Mouse (Mus musculus) heart, embryonic 13.5 days (tissue): ENCODE results near the gene Shcbp1l. TPM values are rescaled to one million over a fixed set of nuclear protein-coding genes. Genes with fewer than 3 reads are reported as not detected.
"Not testable (repeated sequence)": the region's sequence is repeated elsewhere in the genome, so short reads cannot be mapped to it uniquely, and the experiment has no call there.

Experiments
- ATAC-seq: fragments of 200-750 bp; cut with Nextera tagmentation; 2 replicates; pipeline ENCODE4 v1.8.0; 2017; ENCODE audit warnings: moderate TSS enrichment; ENCODE audit not compliant: insufficient number of reproducible peaks, low FRiP score, low TSS enrichment; ENCODE audit errors: extremely low read depth
- H3K27ac ChIP-seq: fragments of 300-500 bp; sonication (generic); replicated peaks from 2 replicates; pipeline ENCODE4 v1.5.1; 2015; ENCODE audit warnings: moderate library complexity, mild to moderate bottlenecking, inconsistent platforms
- H3K27me3 ChIP-seq: fragments of 300-500 bp; sonication (generic); replicated peaks from 2 replicates; pipeline ENCODE4 v1.6.1; 2015; ENCODE audit warnings: mild to moderate bottlenecking, inconsistent platforms
- H3K36me3 ChIP-seq: fragments of 300-500 bp; sonication (generic); 2 replicates; pipeline ENCODE4 v1.6.1; 2015; ENCODE audit warnings: mild to moderate bottlenecking, inconsistent platforms
- H3K4me1 ChIP-seq: fragments of 300-500 bp; sonication (generic); 2 replicates; pipeline ENCODE4 v1.6.1; 2015; ENCODE audit warnings: inconsistent platforms
- H3K4me2 ChIP-seq: fragments of 300-500 bp; sonication (generic); 2 replicates; pipeline ENCODE4 v1.6.1; 2015; ENCODE audit warnings: inconsistent platforms, mild to moderate bottlenecking, moderate library complexity
- H3K4me3 ChIP-seq: fragments of 300-500 bp; sonication (generic); 2 replicates; pipeline ENCODE4 v1.5.1; 2015; ENCODE audit warnings: moderate library complexity, mild to moderate bottlenecking, inconsistent platforms
- H3K9ac ChIP-seq: fragments of 300-500 bp; sonication (generic); 2 replicates; pipeline ENCODE4 v1.6.1; 2015; ENCODE audit warnings: inconsistent platforms, mild to moderate bottlenecking, moderate library complexity
- H3K9me3 ChIP-seq: fragments of 300-500 bp; sonication (generic); 2 replicates; pipeline ENCODE4 v1.6.1; 2016; ENCODE audit warnings: inconsistent platforms
- WGBS: fragments of 180-500 bp; shearing (Covaris S2); methylation state at CpG from one replicate; pipeline ENCODE4 v1.1.7; 2015; ENCODE audit warnings: mixed read lengths; 5-methylcytosine and 5-hydroxymethylcytosine counted together
- polyA plus RNA-seq: library from polyadenylated mRNA; unstranded; fragments of >200 nt; fragmentation: Nextera tagmentation; extraction: Ambion mirVana; gene quantifications from 2 replicates; pipeline ENCODE4 v1.2.1, GENCODE M21; 2015

Shcbp1l gene
- polyA plus RNA-seq, 1 experiment from 2014 or later: 0.31 TPM

GRCm38 (mm10) chr1:153453146-153453642 lies 28.2 kb downstream of the Shcbp1l start:
- WGBS: 82% methylated on average over 3 of the region's 3 CpGs
- ATAC-seq: no peak; the same call in 1 of the 2 replicates
- H3K36me3 ChIP-seq: peaks cover 65% of the 10 kb centered on the region
- no peaks in the 10 kb centered on the region for H3K4me1 ChIP-seq
- no peak overlapping the region for H3K4me3 ChIP-seq
- H3K4me2 ChIP-seq: no peak overlapping the region
- H3K27me3 ChIP-seq: no peaks in the 10 kb centered on the region
- no peaks in the 10 kb centered on the region for H3K9me3 ChIP-seq
- no peak overlapping the region for H3K27ac ChIP-seq
- H3K9ac ChIP-seq: no peak overlapping the region

- H3K4me3 ChIP-seq: no peak overlapping the region
- 84% methylated on average over 5 of the region's 5 CpGs for whole genome bisulfite sequencing
- no peak for ATAC-seq
- H3K9me3 ChIP-seq: no peaks in the 10 kb centered on the region
- peaks cover 82% of the 10 kb centered on the region for H3K36me3 ChIP-seq
- H3K4me1 ChIP-seq: no peaks in the 10 kb centered on the region
- no peak overlapping the region for H3K9ac ChIP-seq
- H3K27ac ChIP-seq: no peak overlapping the region
- no peaks in the 10 kb centered on the region for H3K27me3 ChIP-seq
- H3K4me2 ChIP-seq: no peak overlapping the region
Measured at GRCm38 (mm10) chr1:153456137-153456536, 31.2 kb downstream of the Shcbp1l start.

- Histone ChIP-seq H3K4me3 (no peak overlapping the region), H3K27ac (no peak overlapping the region), H3K36me3 (peaks cover 93% of the 10 kb centered on the region), H3K9ac (no peak overlapping the region), H3K27me3 (no peaks in the 10 kb centered on the region), H3K9me3 (no peaks in the 10 kb centered on the region), H3K4me2 (no peak overlapping the region), H3K4me1 (no peaks in the 10 kb centered on the region)
- no peak for ATAC-seq
- WGBS: 81% methylated on average over 1 of the region's 1 CpGs
Measured at GRCm38 (mm10) chr1:153461796-153462195, 36.8 kb downstream of the Shcbp1l start.

- Histone ChIP-seq H3K4me3 (no peak overlapping the region), H3K9me3 (no peaks in the 10 kb centered on the region), H3K27me3 (no peaks in the 10 kb centered on the region), H3K4me1 (peaks cover 6% of the 10 kb centered on the region), H3K9ac (no peak overlapping the region), H3K4me2 (no peak overlapping the region), H3K36me3 (peaks cover 89% of the 10 kb centered on the region), H3K27ac (no peak overlapping the region)
- WGBS: 95% methylated on average over 1 of the region's 1 CpGs
- ATAC-seq: no peak
Measured at GRCm38 (mm10) chr1:153479296-153479695, 54.3 kb downstream of the Shcbp1l start.

GRCm38 (mm10) chr1:153480386-153481024 lies 55.5 kb downstream of the Shcbp1l start:
- no peak overlapping the region for H3K4me2 ChIP-seq
- no peak overlapping the region for H3K27ac ChIP-seq
- peaks cover 77% of the 10 kb centered on the region for H3K36me3 ChIP-seq
- peaks cover 18% of the 10 kb centered on the region for H3K4me1 ChIP-seq
- no peak for ATAC-seq
- no peak overlapping the region for H3K4me3 ChIP-seq
- H3K9ac ChIP-seq: no peak overlapping the region
- no peaks in the 10 kb centered on the region for H3K9me3 ChIP-seq
- 47% methylated on average over 1 of the region's 1 CpGs for WGBS
- H3K27me3 ChIP-seq: no peaks in the 10 kb centered on the region

GRCm38 (mm10) chr1:153481025-153481412 lies 56.1 kb downstream of the Shcbp1l start:
- Histone ChIP-seq H3K36me3 (peaks cover 72% of the 10 kb centered on the region), H3K27ac (no peak overlapping the region), H3K4me3 (no peak overlapping the region), H3K27me3 (no peaks in the 10 kb centered on the region), H3K9ac (no peak overlapping the region), H3K4me2 (no peak overlapping the region), H3K9me3 (no peaks in the 10 kb centered on the region), H3K4me1 (peaks cover 23% of the 10 kb centered on the region)
- 31% methylated on average over 1 of the region's 1 CpGs for WGBS
- no peak for ATAC-seq

- Histone ChIP-seq H3K4me3 (peak overlapping the region; percentile 100), H3K4me1 (peaks cover 27% of the 10 kb centered on the region), H3K9me3 (no peaks in the 10 kb centered on the region), H3K27ac (no peak overlapping the region), H3K36me3 (peaks cover 30% of the 10 kb centered on the region), H3K9ac (peak overlapping the region; percentile 99), H3K27me3 (no peaks in the 10 kb centered on the region), H3K4me2 (peak overlapping the region; percentile 90)
- no peak for ATAC-seq
- WGBS: 47% methylated on average over 2 of the region's 2 CpGs
Measured at GRCm38 (mm10) chr1:153485201-153485796, 60.3 kb downstream of the Shcbp1l start.

- peaks cover 21% of the 10 kb centered on the region for H3K36me3 ChIP-seq
- not testable (repeated sequence) for ATAC-seq, H3K9me3 ChIP-seq, H3K27me3 ChIP-seq
- H3K4me3 ChIP-seq: peak overlapping the region; percentile 100
- peaks cover 27% of the 10 kb centered on the region for H3K4me1 ChIP-seq
- H3K9ac ChIP-seq: peak overlapping the region; percentile 99
- H3K27ac ChIP-seq: 0 out of 2 replicates have a peak overlapping the region, but pooled peaks have one; percentile 93
- H3K4me2 ChIP-seq: peak overlapping the region; percentile 90
- 7% methylated on average over 6 of the region's 6 CpGs for WGBS
Measured at GRCm38 (mm10) chr1:153486120-153486519, 61.2 kb downstream of the Shcbp1l start.

- peaks cover 27% of the 10 kb centered on the region for H3K4me1 ChIP-seq
- H3K9ac ChIP-seq: peak overlapping the region; percentile 99
- peak overlapping the region; percentile 100 for H3K4me3 ChIP-seq
- H3K4me2 ChIP-seq: peak overlapping the region; percentile 90
- H3K36me3 ChIP-seq: peaks cover 14% of the 10 kb centered on the region
- H3K27ac ChIP-seq: peak overlapping the region; percentile 93
- H3K27me3 ChIP-seq: no peaks in the 10 kb centered on the region
- no peaks in the 10 kb centered on the region for H3K9me3 ChIP-seq
- peak; percentile 68 for ATAC-seq
- under 1% methylated on average over 64 of the region's 64 CpGs for WGBS
Measured at GRCm38 (mm10) chr1:153486767-153487499, 62.0 kb downstream of the Shcbp1l start.

- peaks cover 27% of the 10 kb centered on the region for H3K4me1 ChIP-seq
- H3K27ac ChIP-seq: peak within 1 kb of the TSS; percentile 93
- no peaks in the 10 kb centered on the region for H3K27me3 ChIP-seq
- peak within 1 kb of the TSS; percentile 100 for H3K4me3 ChIP-seq
- ATAC-seq: peak; percentile 84
- H3K9me3 ChIP-seq: no peaks in the 10 kb centered on the region
- peaks cover 9% of the 10 kb centered on the region for H3K36me3 ChIP-seq
- peak within 1 kb of the TSS; percentile 90 for H3K4me2 ChIP-seq
- peak within 1 kb of the TSS; percentile 99 for H3K9ac ChIP-seq
- 0% methylated on average over 35 of the region's 35 CpGs for WGBS
Measured at GRCm38 (mm10) chr1:153487500-153487879, 62.5 kb downstream of the Shcbp1l start, which contains the start of gene Dhx9. Gene Dhx9 (minus strand): TSS chr1:153487660.

- Histone ChIP-seq H3K27ac (no peak overlapping the region), H3K9ac (no peak overlapping the region), H3K4me2 (no peak overlapping the region), H3K4me3 (no peak overlapping the region), H3K9me3 (no peaks in the 10 kb centered on the region), H3K36me3 (no peaks in the 10 kb centered on the region; the same call in 1 of the 2 replicates), H3K27me3 (no peaks in the 10 kb centered on the region), H3K4me1 (peaks cover 29% of the 10 kb centered on the region)
- ATAC-seq: no peak
- 54% methylated on average over 7 of the region's 7 CpGs for WGBS
Measured at GRCm38 (mm10) chr1:153489132-153489531, 64.2 kb downstream of the Shcbp1l start.
